Mouse (Mus musculus): ENCODE measurements around the gene Kcnip4. TPM values are rescaled to one million over a fixed set of nuclear protein-coding genes. Genes with fewer than 3 reads are reported as not detected.

The Kcnip4 gene
- polyA plus RNA-seq, 1 experiment from 2014 or later = 0.15 TPM

- 56% methylated on average over 6 of the region's 6 CpGs for WGBS (ENCODE audit: insufficient replicate concordance)
- DNase-seq = no peak
- H3K27ac ChIP-seq = no peak overlapping the region
- no peaks in the 10 kb centered on the region for H3K36me3 ChIP-seq
- no peak overlapping the region for H3K4me3 ChIP-seq (replicated peaks)
- no peak overlapping the region for H3K9ac ChIP-seq
- H3K4me1 ChIP-seq (replicated peaks) = no peaks in the 10 kb centered on the region
- no peak for ATAC-seq (ENCODE audit: low read depth)
- no peaks in the 10 kb centered on the region for H3K9me3 ChIP-seq (replicated peaks)
- H3K4me2 ChIP-seq = no peak overlapping the region
- no peaks in the 10 kb centered on the region for H3K27me3 ChIP-seq
Observed at GRCm38 (mm10) chr5:48636675-48637074, 888.0 kb downstream of the Kcnip4 start.

GRCm38 (mm10) chr5:48633631-48634030 is 891.1 kb downstream of the Kcnip4 start:
- Histone ChIP-seq H3K4me2 (no peak overlapping the region), H3K4me1 (replicated peaks) (no peaks in the 10 kb centered on the region), H3K4me3 (replicated peaks) (no peak overlapping the region), H3K9me3 (replicated peaks) (no peaks in the 10 kb centered on the region), H3K36me3 (no peaks in the 10 kb centered on the region), H3K27ac (no peak overlapping the region), H3K9ac (no peak overlapping the region), H3K27me3 (no peaks in the 10 kb centered on the region)
- whole genome bisulfite sequencing (ENCODE audit: insufficient replicate concordance) = 66% methylated on average over 3 of the region's 3 CpGs
- no peak for ATAC-seq (ENCODE audit: low read depth)
- DNase-seq = no peak

- WGBS (ENCODE audit: insufficient replicate concordance) = 65% methylated on average over 7 of the region's 7 CpGs
- Histone ChIP-seq H3K36me3 (no peaks in the 10 kb centered on the region), H3K9me3 (replicated peaks) (no peaks in the 10 kb centered on the region), H3K9ac (no peak overlapping the region), H3K27me3 (no peaks in the 10 kb centered on the region), H3K4me2 (no peak overlapping the region), H3K4me3 (replicated peaks) (no peak overlapping the region), H3K27ac (no peak overlapping the region), H3K4me1 (replicated peaks) (no peaks in the 10 kb centered on the region)
- no peak for ATAC-seq (ENCODE audit: low read depth)
- DNase-seq = no peak
Observed at GRCm38 (mm10) chr5:48623370-48623769, 901.3 kb downstream of the Kcnip4 start.

- H3K4me3 ChIP-seq (replicated peaks) = no peak overlapping the region
- H3K4me2 ChIP-seq = no peak overlapping the region
- DNase-seq (no peak), ATAC-seq (ENCODE audit: low read depth) (no peak)
- H3K9ac ChIP-seq = no peak overlapping the region
- H3K9me3 ChIP-seq (replicated peaks) = no peaks in the 10 kb centered on the region
- H3K36me3 ChIP-seq = no peaks in the 10 kb centered on the region
- no peaks in the 10 kb centered on the region for H3K4me1 ChIP-seq (replicated peaks)
- H3K27me3 ChIP-seq = no peaks in the 10 kb centered on the region
- no peak overlapping the region for H3K27ac ChIP-seq
- 72% methylated on average over 5 of the region's 5 CpGs for WGBS (ENCODE audit: insufficient replicate concordance)
Observed at GRCm38 (mm10) chr5:48606916-48607315, 917.8 kb downstream of the Kcnip4 start.

- Histone ChIP-seq H3K9ac (no peak overlapping the region), H3K27ac (no peak overlapping the region), H3K4me1 (replicated peaks) (no peaks in the 10 kb centered on the region), H3K4me2 (no peak overlapping the region), H3K4me3 (replicated peaks) (no peak overlapping the region), H3K36me3 (no peaks in the 10 kb centered on the region), H3K9me3 (replicated peaks) (no peaks in the 10 kb centered on the region), H3K27me3 (no peaks in the 10 kb centered on the region)
- no peak for ATAC-seq (ENCODE audit: low read depth)
- no peak for DNase-seq
- 79% methylated on average over 9 of the region's 9 CpGs for WGBS (ENCODE audit: insufficient replicate concordance)
Observed at GRCm38 (mm10) chr5:48606281-48606680, 918.4 kb downstream of the Kcnip4 start.

GRCm38 (mm10) chr5:48599481-48600040 is 925.1 kb downstream of the Kcnip4 start:
- no peak overlapping the region for H3K9ac ChIP-seq
- DNase-seq = no peak
- H3K4me1 ChIP-seq (replicated peaks) = no peaks in the 10 kb centered on the region
- WGBS (ENCODE audit: insufficient replicate concordance) = 3% methylated on average over 12 of the region's 12 CpGs
- no peak overlapping the region for H3K4me2 ChIP-seq
- no peak for ATAC-seq (ENCODE audit: low read depth)
- H3K27me3 ChIP-seq = 0 out of 2 replicates have a peak, but pooled peaks cover 4% of the 10 kb centered on the region
- no peaks in the 10 kb centered on the region for H3K9me3 ChIP-seq (replicated peaks)
- H3K36me3 ChIP-seq = no peaks in the 10 kb centered on the region
- no peak overlapping the region for H3K27ac ChIP-seq
- H3K4me3 ChIP-seq (replicated peaks) = no peak overlapping the region

GRCm38 (mm10) chr5:48588014-48588413 is 936.7 kb downstream of the Kcnip4 start:
- Histone ChIP-seq H3K27me3 (no peaks in the 10 kb centered on the region), H3K4me1 (replicated peaks) (no peaks in the 10 kb centered on the region), H3K4me2 (no peak overlapping the region), H3K27ac (no peak overlapping the region), H3K9ac (no peak overlapping the region), H3K4me3 (replicated peaks) (no peak overlapping the region), H3K9me3 (replicated peaks) (no peaks in the 10 kb centered on the region), H3K36me3 (no peaks in the 10 kb centered on the region)
- no peak for DNase-seq
- no peak for ATAC-seq (ENCODE audit: low read depth)

GRCm38 (mm10) chr5:48583431-48583830 is 941.3 kb downstream of the Kcnip4 start:
- H3K9ac ChIP-seq = no peak overlapping the region
- no peak overlapping the region for H3K27ac ChIP-seq
- H3K9me3 ChIP-seq (replicated peaks) = no peaks in the 10 kb centered on the region
- H3K27me3 ChIP-seq = no peaks in the 10 kb centered on the region
- no peak for ATAC-seq (ENCODE audit: low read depth)
- H3K4me1 ChIP-seq (replicated peaks) = no peaks in the 10 kb centered on the region
- no peak overlapping the region for H3K4me3 ChIP-seq (replicated peaks)
- no peaks in the 10 kb centered on the region for H3K36me3 ChIP-seq
- H3K4me2 ChIP-seq = no peak overlapping the region
- DNase-seq = no peak
- 17% methylated on average over 1 of the region's 1 CpGs for WGBS (ENCODE audit: insufficient replicate concordance)

GRCm38 (mm10) chr5:48563996-48564587 is 960.6 kb downstream of the Kcnip4 start:
- no peak for DNase-seq
- no peaks in the 10 kb centered on the region for H3K36me3 ChIP-seq
- H3K4me1 ChIP-seq (replicated peaks) = no peaks in the 10 kb centered on the region
- no peak overlapping the region for H3K4me3 ChIP-seq (replicated peaks)
- ATAC-seq (ENCODE audit: low read depth) = no peak
- no peak overlapping the region for H3K9ac ChIP-seq
- H3K9me3 ChIP-seq (replicated peaks) = no peaks in the 10 kb centered on the region
- no peak overlapping the region for H3K27ac ChIP-seq
- no peaks in the 10 kb centered on the region for H3K27me3 ChIP-seq
- WGBS (ENCODE audit: insufficient replicate concordance) = 45% methylated on average over 3 of the region's 3 CpGs
- no peak overlapping the region for H3K4me2 ChIP-seq

GRCm38 (mm10) chr5:48551753-48552152 is 973.0 kb downstream of the Kcnip4 start:
- H3K4me2 ChIP-seq = no peak overlapping the region
- WGBS (ENCODE audit: insufficient replicate concordance) = 50% methylated on average over 4 of the region's 4 CpGs
- no peak overlapping the region for H3K4me3 ChIP-seq (replicated peaks)
- ATAC-seq (ENCODE audit: low read depth) (no peak), DNase-seq (no peak)
- no peaks in the 10 kb centered on the region for H3K27me3 ChIP-seq
- H3K36me3 ChIP-seq = no peaks in the 10 kb centered on the region
- H3K9ac ChIP-seq = no peak overlapping the region
- H3K4me1 ChIP-seq (replicated peaks) = no peaks in the 10 kb centered on the region
- H3K9me3 ChIP-seq (replicated peaks) = no peaks in the 10 kb centered on the region
- H3K27ac ChIP-seq = no peak overlapping the region

- WGBS (ENCODE audit: insufficient replicate concordance) = 59% methylated on average over 3 of the region's 3 CpGs
- Histone ChIP-seq H3K4me3 (replicated peaks) (no peak overlapping the region), H3K27ac (no peak overlapping the region), H3K4me2 (no peak overlapping the region), H3K9me3 (replicated peaks) (no peaks in the 10 kb centered on the region), H3K4me1 (replicated peaks) (no peaks in the 10 kb centered on the region), H3K36me3 (no peaks in the 10 kb centered on the region), H3K9ac (no peak overlapping the region), H3K27me3 (no peaks in the 10 kb centered on the region)
- no peak for DNase-seq
- ATAC-seq (ENCODE audit: low read depth) = no peak
Observed at GRCm38 (mm10) chr5:48545825-48546224, 978.9 kb downstream of the Kcnip4 start.

Data from liver, embryonic 13.5 days (tissue).